ENCODE assay signal across 9 mouse cellular contexts in the genomic region with DNA sequence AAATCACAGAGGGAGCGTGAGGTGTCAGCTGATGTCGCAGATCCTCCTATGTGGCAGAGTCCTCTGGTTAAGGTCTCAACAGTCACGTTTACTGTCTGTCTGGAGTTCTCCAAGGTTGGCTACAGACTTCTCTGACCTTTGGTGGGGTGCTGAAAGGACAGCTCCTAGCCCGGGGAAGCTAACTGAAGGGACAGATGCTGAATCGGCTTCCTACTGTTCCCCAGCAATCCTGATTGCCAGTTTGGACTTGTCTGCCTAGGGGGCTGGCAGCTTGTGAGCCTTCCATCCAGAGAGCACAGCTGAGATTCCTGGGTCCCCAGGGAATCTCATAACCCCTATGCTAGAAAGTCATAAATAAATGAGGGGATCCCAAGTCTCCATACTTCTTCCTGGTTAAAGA. TPM values are rescaled to one million over a fixed set of nuclear protein-coding genes. Genes with fewer than 3 reads are reported as not detected.
DNase-seq lines count a peak whose midpoint lies in the region; ATAC-seq lines count a peak whose summit lies in the region.
"Had no signal": no experiment of that assay in that cellular context is flagged by ENCODE, and none has a peak within 500 bp of the region (broad histone marks: within the 10 kb centered on the region; RNA-seq: fewer than 3 reads in every experiment).

No protein-coding gene starts in this region.

- peaks cover 54% of the 10 kb centered on the region for H3K27me3 ChIP-seq in midbrain, embryonic 11.5 days (ENCODE audit: control insufficient read depth, insufficient read depth, low read length)
- H3K27me3 ChIP-seq in midbrain, embryonic 15.5 days (replicated peaks) = 0 out of 2 replicates have a peak, but pooled peaks cover 3% of the 10 kb centered on the region
- H3K27me3 ChIP-seq in embryonic facial prominence, embryonic 14.5 days (replicated peaks; ENCODE audit: control insufficient read depth, insufficient read depth, low read length) = peaks cover 57% of the 10 kb centered on the region
- peaks cover 71% of the 10 kb centered on the region for H3K27me3 ChIP-seq in forebrain, embryonic 12.5 days
- peaks cover 56% of the 10 kb centered on the region for H3K27me3 ChIP-seq in intestine, embryonic 15.5 days (replicated peaks)

- H3K9ac ChIP-seq in midbrain, embryonic 11.5 days (ENCODE audit: low read length) = no peak overlapping the region
- no peak overlapping the region for H3K9ac ChIP-seq in midbrain, embryonic 15.5 days
- no peak overlapping the region for H3K9ac ChIP-seq in embryonic facial prominence, embryonic 14.5 days (ENCODE audit: low read depth, low read length)
- H3K9ac ChIP-seq in forebrain, embryonic 12.5 days = no peak overlapping the region
- H3K9ac ChIP-seq in intestine, embryonic 15.5 days = no peak overlapping the region
- H3K9ac ChIP-seq: heart, embryonic 13.5 days had no signal

- peaks cover 25% of the 10 kb centered on the region for H3K4me1 ChIP-seq in midbrain, embryonic 11.5 days (ENCODE audit: control insufficient read depth, insufficient read depth, low read length)
- H3K4me1 ChIP-seq in midbrain, embryonic 15.5 days = peaks cover 43% of the 10 kb centered on the region
- H3K4me1 ChIP-seq in embryonic facial prominence, embryonic 14.5 days (ENCODE audit: control insufficient read depth, insufficient read depth, low read length) = peaks cover 14% of the 10 kb centered on the region
- peaks cover 49% of the 10 kb centered on the region for H3K4me1 ChIP-seq in forebrain, embryonic 12.5 days
- peaks cover 10% of the 10 kb centered on the region for H3K4me1 ChIP-seq in intestine, embryonic 15.5 days (replicated peaks)

- no peak for ATAC-seq in midbrain, embryonic 11.5 days (ENCODE audit: low FRiP score)
- no peak for ATAC-seq in midbrain, embryonic 15.5 days (replicated peaks)
- no peak for ATAC-seq in embryonic facial prominence, embryonic 14.5 days (ENCODE audit: low read depth)
- ATAC-seq in forebrain, embryonic 12.5 days (ENCODE audit: low FRiP score) = no peak
- ATAC-seq in intestine, embryonic 15.5 days = no peak

- H3K4me3 ChIP-seq in midbrain, embryonic 11.5 days (ENCODE audit: low read depth, low read length) = no peak overlapping the region
- H3K4me3 ChIP-seq in midbrain, embryonic 15.5 days = no peak overlapping the region
- no peak overlapping the region for H3K4me3 ChIP-seq in embryonic facial prominence, embryonic 14.5 days (ENCODE audit: low read depth, low read length)
- H3K4me3 ChIP-seq in forebrain, embryonic 12.5 days (replicated peaks) = no peak overlapping the region
- H3K4me3 ChIP-seq in intestine, embryonic 15.5 days (replicated peaks) = no peak overlapping the region
- H3K4me3 ChIP-seq: heart, embryonic 13.5 days had no signal

- no peaks in the 10 kb centered on the region for H3K36me3 ChIP-seq in midbrain, embryonic 11.5 days (ENCODE audit: control insufficient read depth, insufficient read depth, low read length)
- no peaks in the 10 kb centered on the region for H3K36me3 ChIP-seq in midbrain, embryonic 15.5 days (replicated peaks)
- H3K36me3 ChIP-seq in embryonic facial prominence, embryonic 14.5 days (ENCODE audit: control insufficient read depth, insufficient read depth, low read length) = no peaks in the 10 kb centered on the region
- H3K36me3 ChIP-seq in forebrain, embryonic 12.5 days (replicated peaks) = no peaks in the 10 kb centered on the region
- no peaks in the 10 kb centered on the region for H3K36me3 ChIP-seq in intestine, embryonic 15.5 days
- H3K36me3 ChIP-seq: heart, embryonic 13.5 days had no signal

- H3K27ac ChIP-seq in midbrain, embryonic 11.5 days (ENCODE audit: low read depth, low read length) = no peak overlapping the region
- H3K27ac ChIP-seq in midbrain, embryonic 15.5 days = no peak overlapping the region
- no peak overlapping the region for H3K27ac ChIP-seq in embryonic facial prominence, embryonic 14.5 days (replicated peaks; ENCODE audit: low read depth, low read length)
- H3K27ac ChIP-seq in forebrain, embryonic 12.5 days = no peak overlapping the region
- H3K27ac ChIP-seq in intestine, embryonic 15.5 days = no peak overlapping the region
- H3K27ac ChIP-seq: heart, embryonic 13.5 days had no signal

- 3% methylated on average over 5 of the region's 5 CpGs for WGBS in midbrain, embryonic 11.5 days
- 6% methylated on average over 5 of the region's 5 CpGs for WGBS in midbrain, embryonic 15.5 days
- 2% methylated on average over 5 of the region's 5 CpGs for WGBS in embryonic facial prominence, embryonic 14.5 days
- 8% methylated on average over 5 of the region's 5 CpGs for WGBS in forebrain, embryonic 12.5 days
- 5% methylated on average over 5 of the region's 5 CpGs for WGBS in intestine, embryonic 15.5 days

- peak; percentile 48 for DNase-seq in cerebellum, adult 9-11 months
- DNase-seq in cerebellum, adult 11 months = no peak
- DNase-seq in midbrain, embryonic 11.5 days (ENCODE audit: low spot score, missing footprints) = peak; percentile 93
- peak; percentile 65 for DNase-seq in embryonic facial prominence, embryonic 14.5 days (ENCODE audit: low spot score)
- peak; percentile 69 for DNase-seq in retina, embryonic 14.5 days (ENCODE audit: low spot score)

- H3K4me2 ChIP-seq in midbrain, embryonic 11.5 days = no peak overlapping the region
- H3K4me2 ChIP-seq in midbrain, embryonic 15.5 days = no peak overlapping the region
- H3K4me2 ChIP-seq in embryonic facial prominence, embryonic 14.5 days (ENCODE audit: low read depth, low read length) = no peak overlapping the region
- H3K4me2 ChIP-seq in forebrain, embryonic 12.5 days = no peak overlapping the region
- no peak overlapping the region for H3K4me2 ChIP-seq in intestine, embryonic 15.5 days (replicated peaks)
- H3K4me2 ChIP-seq: heart, embryonic 13.5 days had no signal

- no peaks in the 10 kb centered on the region for H3K9me3 ChIP-seq in midbrain, embryonic 11.5 days (ENCODE audit: control insufficient read depth, low read length)
- no peaks in the 10 kb centered on the region for H3K9me3 ChIP-seq in midbrain, embryonic 15.5 days
- H3K9me3 ChIP-seq in embryonic facial prominence, embryonic 14.5 days (ENCODE audit: control insufficient read depth, low read length) = no peaks in the 10 kb centered on the region
- H3K9me3 ChIP-seq in forebrain, embryonic 12.5 days = no peaks in the 10 kb centered on the region
- no peaks in the 10 kb centered on the region for H3K9me3 ChIP-seq in intestine, embryonic 15.5 days
- H3K9me3 ChIP-seq: heart, embryonic 13.5 days had no signal

RNA-seq across cellular contexts. Expression of a gene that starts 1.2 kb away (rescaled TPM):
- 272 and 295 TPM in 2 replicates for polyA plus RNA-seq in midbrain, embryonic 11.5 days (2014; fragmentation: Nextera tagmentation; extraction: Ambion mirVana)
- polyA plus RNA-seq in midbrain, embryonic 15.5 days (2015; fragmentation: Nextera tagmentation; extraction: Ambion mirVana) = 945 and 977 TPM in 2 replicates
- 32.1 and 35.6 TPM in 2 replicates for polyA plus RNA-seq in embryonic facial prominence, embryonic 14.5 days (2014; fragmentation: Nextera tagmentation; extraction: Ambion mirVana)
- 352 and 405 TPM in 2 replicates for polyA plus RNA-seq in forebrain, embryonic 12.5 days (2016; fragmentation: Nextera tagmentation; extraction: Ambion mirVana)
- polyA plus RNA-seq in intestine, embryonic 15.5 days (2015; fragmentation: Nextera tagmentation; extraction: Ambion mirVana) = 32.2 and 33.6 TPM in 2 replicates
